Mouse (Mus musculus) small intestine, adult 2 months (tissue): ENCODE data around the gene Cd52.

Source experiments
- CTCF ChIP-seq: fragments of 200-500 bp; IDR thresholded peaks from 2 replicates; pipeline ENCODE4 v1.5.1; 2012; ENCODE audit warnings: low read depth, mild to moderate bottlenecking, control low read depth, inconsistent platforms, low read length, moderate library complexity, mixed read lengths; ENCODE audit not compliant: insufficient replicate concordance, insufficient read length; ENCODE audit errors: extremely low read depth
- POLR2A ChIP-seq: fragments of 200-500 bp; IDR thresholded peaks from 2 replicates; pipeline ENCODE4 v1.6.1; 2012; ENCODE audit warnings: low read depth, mild to moderate bottlenecking, control low read depth, inconsistent platforms, low read length, moderate library complexity

GRCm38 (mm10) chr4:134061944-134062446, 32.9 kb downstream of the Cd52 start:
- no peak for TF ChIP-seq CTCF
- TF ChIP-seq POLR2A, result peak; percentile 67
